Mouse (Mus musculus): ENCODE data around the gene Drd2. TPM values are rescaled to one million over a fixed set of nuclear protein-coding genes. Genes with fewer than 3 reads are reported as not detected.

Drd2 gene
- not detected in 2 replicates for total RNA-seq (2017)

- ATAC-seq (ENCODE audit: extremely low read depth, insufficient number of reproducible peaks, low FRiP score, poor library complexity, severe bottlenecking) = no peak
Measured at GRCm38 (mm10) chr9:49340136-49341043, at the start of gene Drd2. TSS of gene Drd2 (plus strand) at chr9:49340627.

GRCm38 (mm10) chr9:49295101-49295500 is 45.3 kb upstream of the Drd2 start:
- ATAC-seq (ENCODE audit: extremely low read depth, insufficient number of reproducible peaks, low FRiP score, poor library complexity, severe bottlenecking) = no peak

- no peak for ATAC-seq (ENCODE audit: extremely low read depth, insufficient number of reproducible peaks, low FRiP score, poor library complexity, severe bottlenecking)
Measured at GRCm38 (mm10) chr9:49307576-49307975, 32.9 kb upstream of the Drd2 start.

- ATAC-seq (ENCODE audit: extremely low read depth, insufficient number of reproducible peaks, low FRiP score, poor library complexity, severe bottlenecking) = no peak
Measured at GRCm38 (mm10) chr9:49310821-49311220, 29.6 kb upstream of the Drd2 start.

GRCm38 (mm10) chr9:49318638-49319037 is 21.8 kb upstream of the Drd2 start:
- ATAC-seq (ENCODE audit: extremely low read depth, insufficient number of reproducible peaks, low FRiP score, poor library complexity, severe bottlenecking) = no peak

GRCm38 (mm10) chr9:49341044-49341365 is 578 bp downstream of the Drd2 start:
- no peak for ATAC-seq (ENCODE audit: extremely low read depth, insufficient number of reproducible peaks, low FRiP score, poor library complexity, severe bottlenecking)

GRCm38 (mm10) chr9:49365763-49366162 is 25.3 kb downstream of the Drd2 start:
- no peak for ATAC-seq (ENCODE audit: extremely low read depth, insufficient number of reproducible peaks, low FRiP score, poor library complexity, severe bottlenecking)

GRCm38 (mm10) chr9:49373946-49374345 is 33.5 kb downstream of the Drd2 start:
- ATAC-seq (ENCODE audit: extremely low read depth, insufficient number of reproducible peaks, low FRiP score, poor library complexity, severe bottlenecking) = no peak

GRCm38 (mm10) chr9:49379962-49380361 is 39.5 kb downstream of the Drd2 start:
- ATAC-seq (ENCODE audit: extremely low read depth, insufficient number of reproducible peaks, low FRiP score, poor library complexity, severe bottlenecking) = no peak

GRCm38 (mm10) chr9:49384041-49384440 is 43.6 kb downstream of the Drd2 start:
- no peak for ATAC-seq (ENCODE audit: extremely low read depth, insufficient number of reproducible peaks, low FRiP score, poor library complexity, severe bottlenecking)

- ATAC-seq (ENCODE audit: extremely low read depth, insufficient number of reproducible peaks, low FRiP score, poor library complexity, severe bottlenecking) = no peak
Measured at GRCm38 (mm10) chr9:49384855-49385254, 44.4 kb downstream of the Drd2 start.

GRCm38 (mm10) chr9:49385301-49385700 is 44.9 kb downstream of the Drd2 start:
- ATAC-seq (ENCODE audit: extremely low read depth, insufficient number of reproducible peaks, low FRiP score, poor library complexity, severe bottlenecking) = no peak

- no peak for ATAC-seq (ENCODE audit: extremely low read depth, insufficient number of reproducible peaks, low FRiP score, poor library complexity, severe bottlenecking)
Measured at GRCm38 (mm10) chr9:49386119-49386518, 45.7 kb downstream of the Drd2 start.

GRCm38 (mm10) chr9:49392242-49392641 is 51.8 kb downstream of the Drd2 start:
- ATAC-seq (ENCODE audit: extremely low read depth, insufficient number of reproducible peaks, low FRiP score, poor library complexity, severe bottlenecking) = no peak

GRCm38 (mm10) chr9:49396006-49396405 is 55.6 kb downstream of the Drd2 start:
- no peak for ATAC-seq (ENCODE audit: extremely low read depth, insufficient number of reproducible peaks, low FRiP score, poor library complexity, severe bottlenecking)

GRCm38 (mm10) chr9:49403711-49404110 is 63.3 kb downstream of the Drd2 start:
- no peak for ATAC-seq (ENCODE audit: extremely low read depth, insufficient number of reproducible peaks, low FRiP score, poor library complexity, severe bottlenecking)

- no peak for ATAC-seq (ENCODE audit: extremely low read depth, insufficient number of reproducible peaks, low FRiP score, poor library complexity, severe bottlenecking)
Measured at GRCm38 (mm10) chr9:49407028-49407427, 66.6 kb downstream of the Drd2 start.

- ATAC-seq (ENCODE audit: extremely low read depth, insufficient number of reproducible peaks, low FRiP score, poor library complexity, severe bottlenecking) = no peak
Measured at GRCm38 (mm10) chr9:49410621-49411020, 70.2 kb downstream of the Drd2 start.

- no peak for ATAC-seq (ENCODE audit: extremely low read depth, insufficient number of reproducible peaks, low FRiP score, poor library complexity, severe bottlenecking)
Measured at GRCm38 (mm10) chr9:49423866-49424265, 83.4 kb downstream of the Drd2 start.

- no peak for ATAC-seq (ENCODE audit: extremely low read depth, insufficient number of reproducible peaks, low FRiP score, poor library complexity, severe bottlenecking)
Measured at GRCm38 (mm10) chr9:49425585-49425984, 85.2 kb downstream of the Drd2 start.

- ATAC-seq (ENCODE audit: extremely low read depth, insufficient number of reproducible peaks, low FRiP score, poor library complexity, severe bottlenecking) = no peak
Measured at GRCm38 (mm10) chr9:49426921-49427320, 86.5 kb downstream of the Drd2 start, which contains the start of gene Ankk1. TSS of gene Ankk1 (minus strand) at chr9:49427021.

Data from neutrophil, adult 5-6 weeks (primary cell).